Mouse (Mus musculus): Measurements from ENCODE around the gene Tfdp1.

DNA sequence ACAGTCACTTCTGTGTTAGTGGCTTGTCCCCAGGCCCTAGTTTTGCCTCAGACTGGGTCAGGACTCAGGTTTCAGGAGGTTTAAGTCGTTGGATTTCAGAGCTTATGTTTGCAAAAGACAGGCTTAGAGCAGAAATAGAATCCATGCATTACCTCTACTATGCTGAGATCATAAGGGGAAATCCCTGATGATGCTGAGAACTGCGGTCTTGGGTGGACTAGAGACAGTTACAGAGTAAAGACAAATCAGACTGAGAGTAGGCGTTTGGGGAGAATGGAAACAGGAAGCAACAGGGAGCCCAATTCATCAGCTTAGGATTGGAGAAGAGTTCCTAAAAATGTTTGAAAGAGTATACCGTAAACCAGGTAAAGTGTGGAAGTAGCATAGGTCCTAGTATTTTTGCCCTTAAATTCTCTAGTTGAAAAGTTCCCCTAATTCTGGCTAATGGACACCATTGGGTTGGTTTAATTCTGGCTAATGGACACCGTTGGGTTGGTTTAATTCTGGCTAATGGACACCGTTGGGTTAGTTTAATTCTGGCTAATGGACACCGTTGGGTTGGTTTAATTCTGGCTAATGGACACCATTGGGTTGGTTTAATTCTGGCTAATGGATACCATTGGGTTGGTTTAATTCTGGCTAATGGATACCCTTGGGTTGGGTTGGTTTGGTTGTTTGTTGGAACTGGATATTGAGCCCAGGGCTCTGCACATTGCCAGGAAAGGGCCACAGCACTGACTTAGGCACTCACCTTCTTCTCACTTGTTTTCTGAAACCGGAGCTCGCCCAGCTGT, 44.7 kb upstream of the Tfdp1 start:
- TF ChIP-seq POLR2A (IDR thresholded peaks at IDR 0.05; ENCODE audit: borderline replicate concordance, control insufficient read depth, low read depth, low read length) (no peak), CTCF (IDR thresholded peaks at IDR 0.05; ENCODE audit: control insufficient read depth, insufficient read depth, low read length) (no peak)

Measured in bone marrow, adult 2 months (tissue).